Mouse (Mus musculus): ENCODE measurements around the gene Ccdc73. TPM values are rescaled to one million over a fixed set of nuclear protein-coding genes. Genes with fewer than 3 reads are reported as not detected.

Gene Ccdc73
- polyA plus RNA-seq, 1 experiment: 1.1 TPM

- no peak for DNase-seq (ENCODE audit: low read depth in 1 of 2, low spot score in 2 of 2)
- 91% methylated on average over 3 of the region's 3 CpGs for WGBS
Observed at GRCm38 (mm10) chr2:104915709-104916108, 48.1 kb downstream of the Ccdc73 start.

GRCm38 (mm10) chr2:104964492-104964891, 96.9 kb downstream of the Ccdc73 start:
- Histone ChIP-seq H3K27me3 (ENCODE audit: control insufficient read depth, insufficient read depth, low read length) (no peaks in the 10 kb centered on the region), H3K4me1 (ENCODE audit: control insufficient read depth, insufficient read depth, insufficient read length) (no peaks in the 10 kb centered on the region), H3K36me3 (ENCODE audit: control insufficient read depth, insufficient read depth, low read length) (no peaks in the 10 kb centered on the region), H3K4me3 (ENCODE audit: extremely low read depth, insufficient read depth, insufficient read length) (no peak overlapping the region), H3K27ac (ENCODE audit: insufficient read depth, low read length) (no peak overlapping the region)
- DNase-seq (ENCODE audit: low read depth in 1 of 2, low spot score in 2 of 2): no peak
- TF ChIP-seq CTCF (IDR thresholded peaks at IDR 0.05; ENCODE audit: extremely low read depth, insufficient read depth, insufficient read length, insufficient replicate concordance) (no peak), POLR2A (IDR thresholded peaks at IDR 0.05; ENCODE audit: low read depth, low read length) (no peak)
- 43% methylated on average over 1 of the region's 1 CpGs for WGBS

More at GRCm38 (mm10) chr2:104915709-104916108, 48.1 kb downstream of the Ccdc73 start:
- Histone ChIP-seq H3K27me3 (ENCODE audit: control insufficient read depth, insufficient read depth, low read length) (no peaks in the 10 kb centered on the region), H3K4me1 (ENCODE audit: control insufficient read depth, insufficient read depth, insufficient read length) (no peaks in the 10 kb centered on the region), H3K4me3 (ENCODE audit: extremely low read depth, insufficient read depth, insufficient read length) (no peak overlapping the region), H3K36me3 (ENCODE audit: control insufficient read depth, insufficient read depth, low read length) (no peaks in the 10 kb centered on the region), H3K27ac (ENCODE audit: insufficient read depth, low read length) (no peak overlapping the region)
- TF ChIP-seq CTCF (IDR thresholded peaks at IDR 0.05; ENCODE audit: extremely low read depth, insufficient read depth, insufficient read length, insufficient replicate concordance) (no peak), POLR2A (IDR thresholded peaks at IDR 0.05; ENCODE audit: low read depth, low read length) (no peak)

- Histone ChIP-seq H3K27ac (ENCODE audit: insufficient read depth, low read length) (no peak overlapping the region), H3K4me3 (ENCODE audit: extremely low read depth, insufficient read depth, insufficient read length) (no peak overlapping the region), H3K4me1 (ENCODE audit: control insufficient read depth, insufficient read depth, insufficient read length) (peaks cover 3% of the 10 kb centered on the region; the same call in 1 of the 2 replicates), H3K36me3 (ENCODE audit: control insufficient read depth, insufficient read depth, low read length) (no peaks in the 10 kb centered on the region), H3K27me3 (ENCODE audit: control insufficient read depth, insufficient read depth, low read length) (no peaks in the 10 kb centered on the region)
- no peak for DNase-seq (ENCODE audit: low read depth in 1 of 2, low spot score in 2 of 2)
- 78% methylated on average over 2 of the region's 2 CpGs for WGBS
- TF ChIP-seq POLR2A (IDR thresholded peaks at IDR 0.05; ENCODE audit: low read depth, low read length) (no peak), CTCF (IDR thresholded peaks at IDR 0.05; ENCODE audit: extremely low read depth, insufficient read depth, insufficient read length, insufficient replicate concordance) (no peak)
Observed at GRCm38 (mm10) chr2:104981712-104982111, 114.1 kb downstream of the Ccdc73 start.

- peaks cover 3% of the 10 kb centered on the region; the same call in 1 of the 2 replicates for H3K4me1 ChIP-seq (ENCODE audit: control insufficient read depth, insufficient read depth, insufficient read length)
- no peak for DNase-seq (ENCODE audit: low read depth in 1 of 2, low spot score in 2 of 2)
- H3K4me3 ChIP-seq (ENCODE audit: extremely low read depth, insufficient read depth, insufficient read length): no peak overlapping the region
- H3K27ac ChIP-seq (ENCODE audit: insufficient read depth, low read length): no peak overlapping the region
- TF ChIP-seq POLR2A (IDR thresholded peaks at IDR 0.05; ENCODE audit: low read depth, low read length): no peak
- no peaks in the 10 kb centered on the region for H3K27me3 ChIP-seq (ENCODE audit: control insufficient read depth, insufficient read depth, low read length)
- 21% methylated on average over 3 of the region's 3 CpGs for WGBS
- no peaks in the 10 kb centered on the region for H3K36me3 ChIP-seq (ENCODE audit: control insufficient read depth, insufficient read depth, low read length)
Observed at GRCm38 (mm10) chr2:104985796-104986195, 118.2 kb downstream of the Ccdc73 start.

GRCm38 (mm10) chr2:104988974-104989373, 121.4 kb downstream of the Ccdc73 start:
- 33% methylated on average over 1 of the region's 1 CpGs for WGBS
- Histone ChIP-seq H3K27me3 (ENCODE audit: control insufficient read depth, insufficient read depth, low read length) (no peaks in the 10 kb centered on the region), H3K4me3 (ENCODE audit: extremely low read depth, insufficient read depth, insufficient read length) (no peak overlapping the region), H3K4me1 (ENCODE audit: control insufficient read depth, insufficient read depth, insufficient read length) (peaks cover 3% of the 10 kb centered on the region; the same call in 1 of the 2 replicates), H3K27ac (ENCODE audit: insufficient read depth, low read length) (no peak overlapping the region), H3K36me3 (ENCODE audit: control insufficient read depth, insufficient read depth, low read length) (no peaks in the 10 kb centered on the region)
- no peak for TF ChIP-seq CTCF (IDR thresholded peaks at IDR 0.05; ENCODE audit: extremely low read depth, insufficient read depth, insufficient read length, insufficient replicate concordance)
- no peak for TF ChIP-seq POLR2A (IDR thresholded peaks at IDR 0.05; ENCODE audit: low read depth, low read length)
- DNase-seq (ENCODE audit: low read depth in 1 of 2, low spot score in 2 of 2): no peak

GRCm38 (mm10) chr2:104994436-104994835, 126.8 kb downstream of the Ccdc73 start:
- WGBS: 85% methylated on average over 2 of the region's 2 CpGs
- TF ChIP-seq POLR2A (IDR thresholded peaks at IDR 0.05; ENCODE audit: low read depth, low read length) (no peak), CTCF (IDR thresholded peaks at IDR 0.05; ENCODE audit: extremely low read depth, insufficient read depth, insufficient read length, insufficient replicate concordance) (no peak)
- H3K4me1 ChIP-seq (ENCODE audit: control insufficient read depth, insufficient read depth, insufficient read length): no peaks in the 10 kb centered on the region

GRCm38 (mm10) chr2:104996201-104996600, 128.6 kb downstream of the Ccdc73 start:
- H3K27ac ChIP-seq (ENCODE audit: insufficient read depth, low read length): no peak overlapping the region; the same call in 1 of the 2 replicates
- no peaks in the 10 kb centered on the region for H3K4me1 ChIP-seq (ENCODE audit: control insufficient read depth, insufficient read depth, insufficient read length)
- 74% methylated on average over 3 of the region's 3 CpGs for WGBS
- no peaks in the 10 kb centered on the region for H3K27me3 ChIP-seq (ENCODE audit: control insufficient read depth, insufficient read depth, low read length)
- no peak overlapping the region for H3K4me3 ChIP-seq (ENCODE audit: extremely low read depth, insufficient read depth, insufficient read length)
- DNase-seq (ENCODE audit: low read depth in 1 of 2, low spot score in 2 of 2): no peak
- peaks cover 2% of the 10 kb centered on the region; the same call in 1 of the 2 replicates for H3K36me3 ChIP-seq (ENCODE audit: control insufficient read depth, insufficient read depth, low read length)
- TF ChIP-seq POLR2A (IDR thresholded peaks at IDR 0.05; ENCODE audit: low read depth, low read length): no peak
- TF ChIP-seq CTCF (IDR thresholded peaks at IDR 0.05; ENCODE audit: extremely low read depth, insufficient read depth, insufficient read length, insufficient replicate concordance): no peak

More at GRCm38 (mm10) chr2:104994436-104994835, 126.8 kb downstream of the Ccdc73 start:
- Histone ChIP-seq H3K4me3 (ENCODE audit: extremely low read depth, insufficient read depth, insufficient read length) (no peak overlapping the region), H3K27me3 (ENCODE audit: control insufficient read depth, insufficient read depth, low read length) (no peaks in the 10 kb centered on the region), H3K27ac (ENCODE audit: insufficient read depth, low read length) (no peak overlapping the region), H3K36me3 (ENCODE audit: control insufficient read depth, insufficient read depth, low read length) (peaks cover 2% of the 10 kb centered on the region; the same call in 1 of the 2 replicates)
- DNase-seq (ENCODE audit: low read depth in 1 of 2, low spot score in 2 of 2): no peak

Data from spleen, adult 2 months (tissue).